8 mouse cellular contexts compared by ENCODE assay signal in genomic region chr1:164247971-164248370, GRCm38 (mm10). TPM values are rescaled to one million over a fixed set of nuclear protein-coding genes. Genes with fewer than 3 reads are reported as not detected.
A peak's percentile ranks its signal among the peaks of the same experiment; 100 is the strongest.
DNase-seq lines count a peak whose midpoint lies in the region; ATAC-seq lines count a peak whose summit lies in the region.

No protein-coding gene starts in this region.

- H3K9me3 ChIP-seq in liver, embryonic 16.5 days (replicated peaks; ENCODE audit: control insufficient read depth, low read length) = no peaks in the 10 kb centered on the region
- no peaks in the 10 kb centered on the region for H3K9me3 ChIP-seq in neural tube, embryonic 15.5 days (replicated peaks)

- no peaks in the 10 kb centered on the region for H3K36me3 ChIP-seq in liver, embryonic 16.5 days (ENCODE audit: control insufficient read depth, insufficient read depth)
- no peaks in the 10 kb centered on the region for H3K36me3 ChIP-seq in neural tube, embryonic 15.5 days

- peak; percentile 12 for DNase-seq in thymus, postnatal 14 days
- no peak for DNase-seq in thymus, adult 18-20 months
- peak; percentile 33 for DNase-seq in embryo, embryonic 11 days
- peak; percentile 18 to 36 for DNase-seq in heart, postnatal 36 days
- DNase-seq in layer of hippocampus, adult 9-10 months (ENCODE audit: low spot score) = no peak
- no peak for DNase-seq in T-cell, adult 2 months (ENCODE audit: low spot score)

- H3K27me3 ChIP-seq in liver, embryonic 16.5 days (ENCODE audit: control insufficient read depth, insufficient read depth, low read depth, low read length) = no peaks in the 10 kb centered on the region
- H3K27me3 ChIP-seq in neural tube, embryonic 15.5 days (replicated peaks) = no peaks in the 10 kb centered on the region

- peaks cover 30% of the 10 kb centered on the region for H3K4me1 ChIP-seq in liver, embryonic 16.5 days (ENCODE audit: control insufficient read depth, low read depth, low read length)
- peaks cover 25% of the 10 kb centered on the region for H3K4me1 ChIP-seq in neural tube, embryonic 15.5 days

- H3K4me3 ChIP-seq in liver, embryonic 16.5 days (ENCODE audit: low read depth, low read length) = peak overlapping the region; percentile 84
- H3K4me3 ChIP-seq in neural tube, embryonic 15.5 days (replicated peaks) = peak overlapping the region; percentile 63

- H3K27ac ChIP-seq in liver, embryonic 16.5 days (ENCODE audit: low read length) = peak overlapping the region; percentile 88
- H3K27ac ChIP-seq in neural tube, embryonic 15.5 days (replicated peaks) = peak overlapping the region; percentile 81

- H3K4me2 ChIP-seq in liver, embryonic 16.5 days (ENCODE audit: low read depth, low read length) = peak overlapping the region; percentile 67
- peak overlapping the region; percentile 75 for H3K4me2 ChIP-seq in neural tube, embryonic 15.5 days

- ATAC-seq in liver, embryonic 16.5 days (ENCODE audit: low read depth) = no peak
- ATAC-seq in neural tube, embryonic 15.5 days (ENCODE audit: low FRiP score) = no peak

- WGBS in liver, embryonic 16.5 days (ENCODE audit: insufficient replicate concordance) = 13% methylated on average over 10 of the region's 10 CpGs
- 9% methylated on average over 10 of the region's 10 CpGs for WGBS in neural tube, embryonic 15.5 days

- intact Hi-C loops in heart, postnatal 36 days (cut with DNase I) = no loop called here

- H3K9ac ChIP-seq in liver, embryonic 16.5 days (ENCODE audit: low read depth, low read length) = peak overlapping the region; percentile 71
- peak overlapping the region; percentile 58 for H3K9ac ChIP-seq in neural tube, embryonic 15.5 days (replicated peaks)

RNA-seq across cellular contexts. Expression of gene Slc19a2, which starts 0.9 kb away (rescaled TPM):
- total RNA-seq in heart, postnatal 36 days (2021) = 1 to 10 TPM; 7.1 to 8.7 TPM
- polyA plus RNA-seq in liver, embryonic 16.5 days (2015; fragmentation: Nextera tagmentation; extraction: Ambion mirVana) = 28.4 and 32.5 TPM in 2 replicates
- 8.1 and 8.4 TPM in 2 replicates for polyA plus RNA-seq in neural tube, embryonic 15.5 days (2015; fragmentation: Nextera tagmentation; extraction: Ambion mirVana)

RNA-seq across cellular contexts. Expression of gene Ccdc181, which starts 27.4 kb away (rescaled TPM):
- 10 to 100 TPM in 1 of 2 experiments, 1 to 10 TPM in 1; 9.2 to 10.4 TPM for total RNA-seq in heart, postnatal 36 days (2021)
- polyA plus RNA-seq in liver, embryonic 16.5 days (2015; fragmentation: Nextera tagmentation; extraction: Ambion mirVana) = 2.1 and 2.6 TPM in 2 replicates
- polyA plus RNA-seq in neural tube, embryonic 15.5 days (2015; fragmentation: Nextera tagmentation; extraction: Ambion mirVana) = 20.0 and 26.3 TPM in 2 replicates

RNA-seq across cellular contexts. Expression of gene Nme7, which starts 56.0 kb away (rescaled TPM):
- total RNA-seq in heart, postnatal 36 days (2021) = 1 to 10 TPM; 5.2 to 5.3 TPM
- 8.5 and 9.4 TPM in 2 replicates for polyA plus RNA-seq in liver, embryonic 16.5 days (2015; fragmentation: Nextera tagmentation; extraction: Ambion mirVana)
- polyA plus RNA-seq in neural tube, embryonic 15.5 days (2015; fragmentation: Nextera tagmentation; extraction: Ambion mirVana) = 33.1 and 33.6 TPM in 2 replicates

RNA-seq across cellular contexts. Expression of gene Blzf1, which starts 59.3 kb away (rescaled TPM):
- total RNA-seq in heart, postnatal 36 days (2021) = 10 to 100 TPM; 24.5 to 24.6 TPM
- 8.8 and 9.1 TPM in 2 replicates for polyA plus RNA-seq in liver, embryonic 16.5 days (2015; fragmentation: Nextera tagmentation; extraction: Ambion mirVana)
- polyA plus RNA-seq in neural tube, embryonic 15.5 days (2015; fragmentation: Nextera tagmentation; extraction: Ambion mirVana) = 31.5 and 32.1 TPM in 2 replicates

Comparison
In these comparisons a context has a peak if more than half of its experiments do, and no peak if none do; other contexts are left out.
1. DNase-seq: peak in thymus, postnatal 14 days (single experiment), embryo, embryonic 11 days (single experiment) and heart, postnatal 36 days (2 of 2); none in thymus, adult 18-20 months (0 of 2), layer of hippocampus, adult 9-10 months (single experiment) and T-cell, adult 2 months (single experiment).